Mouse (Mus musculus): ENCODE measurements at regions not wholly inside any gene's neighbourhood (a gene's known extent, or its start where the extent isn't known, plus 50 kb on each side); places are given as distances from the start of the nearest gene placed in this dataset.

DNA sequence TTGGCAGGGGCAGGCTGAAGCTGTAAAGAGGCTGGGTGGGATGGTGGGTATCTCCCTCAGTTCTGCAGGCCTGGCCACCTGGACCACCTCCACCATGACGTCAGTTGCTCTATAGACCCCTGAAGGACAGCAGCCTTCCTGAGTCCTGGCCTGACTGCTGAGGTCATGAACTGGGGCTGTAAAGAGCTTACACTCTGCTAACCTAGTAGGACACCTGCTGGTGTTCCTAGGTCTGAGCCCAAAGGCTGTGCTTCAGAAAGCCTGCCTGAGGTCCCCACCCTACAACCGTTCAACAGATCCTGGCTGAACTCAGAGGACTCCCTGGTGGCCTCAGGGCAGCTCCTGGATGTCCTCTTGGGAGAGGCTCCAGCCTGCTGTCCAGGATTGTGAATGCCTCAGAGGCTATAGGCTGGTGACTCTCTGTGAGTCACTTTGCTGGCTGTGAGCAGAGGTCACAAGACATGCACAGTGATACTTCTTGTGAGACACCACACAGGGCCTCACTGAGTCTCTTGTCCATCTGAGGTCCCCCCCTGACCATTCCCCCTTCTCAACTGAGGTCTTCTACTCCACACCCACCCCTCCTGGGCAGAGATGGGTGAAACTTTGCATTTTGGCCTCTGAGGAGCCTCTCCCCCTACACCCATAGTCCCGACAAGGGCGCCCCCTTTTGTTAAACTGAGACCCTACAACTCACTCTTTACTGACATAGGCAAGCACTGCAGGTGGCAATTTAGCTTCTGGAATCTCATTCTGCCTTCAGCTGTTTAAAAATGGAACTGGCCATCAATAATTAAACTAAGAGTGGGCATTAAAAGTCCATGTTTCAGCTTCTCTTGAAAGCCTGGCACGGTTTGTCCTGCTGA, 131.6 kb downstream of the Tpra1 start:
- no peak for TF ChIP-seq CTCF (IDR thresholded peaks at IDR 0.05; ENCODE audit: low read depth, low read length)
- no peak for TF ChIP-seq TAL1 (conservative IDR thresholded peaks at IDR 0.05; ENCODE audit: low read depth, low read length)
